Mouse (Mus musculus): Measurements from ENCODE around the gene Ndufv3.

Ndufv3 gene

GRCm38 (mm10) chr17:31557947-31558542, 38.1 kb downstream of the Ndufv3 start:
- DNase-seq, result no peak

GRCm38 (mm10) chr17:31559021-31559789, 39.3 kb downstream of the Ndufv3 start:
- DNase-seq, result peak; percentile 8

GRCm38 (mm10) chr17:31563632-31564014, 43.7 kb downstream of the Ndufv3 start:
- peak; percentile 79 for DNase-seq

GRCm38 (mm10) chr17:31564015-31564857, 44.3 kb downstream of the Ndufv3 start, which contains the start of gene Pknox1:
Gene Pknox1 (plus strand): TSS chr17:31564734.
- DNase-seq, result peak; percentile 100

- DNase-seq, result no peak
These were observed 44.9 kb downstream of the Ndufv3 start for GRCm38 (mm10) chr17:31564858-31565140.

- peak; percentile 70 for DNase-seq
These were observed 45.5 kb downstream of the Ndufv3 start for GRCm38 (mm10) chr17:31565141-31566056.

- no peak for DNase-seq
These were observed 46.4 kb downstream of the Ndufv3 start for GRCm38 (mm10) chr17:31566276-31566675.

GRCm38 (mm10) chr17:31569756-31570155, 49.8 kb downstream of the Ndufv3 start:
- DNase-seq, result no peak

- no peak for DNase-seq
These were observed 50.5 kb downstream of the Ndufv3 start for GRCm38 (mm10) chr17:31570321-31570925.

GRCm38 (mm10) chr17:31571689-31572088, 51.8 kb downstream of the Ndufv3 start:
- DNase-seq, result no peak

GRCm38 (mm10) chr17:31574662-31575061, 54.7 kb downstream of the Ndufv3 start:
- DNase-seq, result no peak

- DNase-seq, result peak; percentile 91
These were observed 56.7 kb downstream of the Ndufv3 start for GRCm38 (mm10) chr17:31576394-31577175.

- DNase-seq, result no peak
These were observed 60.4 kb downstream of the Ndufv3 start for GRCm38 (mm10) chr17:31580344-31580743.

All from cerebellum, adult 9-10 months (tissue).